Mouse (Mus musculus): ENCODE measurements around the gene Med22. TPM values are rescaled to one million over a fixed set of nuclear protein-coding genes. Genes with fewer than 3 reads are reported as not detected.
A peak's percentile ranks its signal among the peaks of the same experiment; 100 is the strongest.

The Med22 gene
- polyA plus RNA-seq (2015; fragmentation: Nextera tagmentation; extraction: Ambion mirVana), result 48.3 and 59.8 TPM in 2 replicates

GRCm38 (mm10) chr2:26910124-26910993 is at the start of gene Med22, which contains the start of gene Rpl7a:
TSS of gene Med22 (minus strand) at chr2:26910677.
TSS of gene Rpl7a (plus strand) at chr2:26910764.
- H3K27me3 ChIP-seq, result no peaks in the 10 kb centered on the region
- peak within 1 kb of the TSS; percentile 82 for H3K4me2 ChIP-seq
- H3K4me1 ChIP-seq, result peaks cover 35% of the 10 kb centered on the region
- peak within 1 kb of the TSS; percentile 95 for H3K27ac ChIP-seq
- peak within 1 kb of the TSS; percentile 91 for H3K9ac ChIP-seq
- peak; percentile 93 for ATAC-seq (ENCODE audit: insufficient number of reproducible peaks, low FRiP score, low TSS enrichment, low read depth)
- H3K9me3 ChIP-seq, result no peaks in the 10 kb centered on the region
- H3K36me3 ChIP-seq, result peaks cover 67% of the 10 kb centered on the region
- WGBS, result under 1% methylated on average over 71 of the region's 74 CpGs
- H3K4me3 ChIP-seq, result peak within 1 kb of the TSS; percentile 77

- H3K36me3 ChIP-seq, result peaks cover 89% of the 10 kb centered on the region
- H3K27ac ChIP-seq, result no peak overlapping the region
- no peaks in the 10 kb centered on the region for H3K9me3 ChIP-seq
- no peak for ATAC-seq (ENCODE audit: insufficient number of reproducible peaks, low FRiP score, low TSS enrichment, low read depth)
- no peak overlapping the region for H3K9ac ChIP-seq
- H3K27me3 ChIP-seq, result no peaks in the 10 kb centered on the region
- H3K4me3 ChIP-seq, result no peak overlapping the region
- H3K4me1 ChIP-seq, result peaks cover 7% of the 10 kb centered on the region; the same call in 1 of the 2 replicates
- H3K4me2 ChIP-seq, result no peak overlapping the region
- 79% methylated on average over 2 of the region's 2 CpGs for WGBS
These were observed 47.0 kb upstream of the Med22 start for GRCm38 (mm10) chr2:26957488-26957859.

- H3K9me3 ChIP-seq, result no peaks in the 10 kb centered on the region
- no peak overlapping the region for H3K27ac ChIP-seq
- peaks cover 3% of the 10 kb centered on the region; the same call in 1 of the 2 replicates for H3K4me1 ChIP-seq
- no peak for ATAC-seq (ENCODE audit: insufficient number of reproducible peaks, low FRiP score, low TSS enrichment, low read depth)
- H3K4me2 ChIP-seq, result no peak overlapping the region
- H3K9ac ChIP-seq, result no peak overlapping the region
- peaks cover 89% of the 10 kb centered on the region for H3K36me3 ChIP-seq
- H3K27me3 ChIP-seq, result no peaks in the 10 kb centered on the region
- no peak overlapping the region for H3K4me3 ChIP-seq
- WGBS, result 95% methylated on average over 12 of the region's 12 CpGs
These were observed 46.5 kb upstream of the Med22 start for GRCm38 (mm10) chr2:26956811-26957487.

GRCm38 (mm10) chr2:26954735-26955395 is 44.4 kb upstream of the Med22 start:
- Histone ChIP-seq H3K9me3 (no peaks in the 10 kb centered on the region), H3K27ac (no peak overlapping the region), H3K27me3 (no peaks in the 10 kb centered on the region), H3K4me1 (no peaks in the 10 kb centered on the region), H3K9ac (no peak overlapping the region), H3K4me3 (no peak overlapping the region), H3K4me2 (no peak overlapping the region), H3K36me3 (peaks cover 84% of the 10 kb centered on the region)
- WGBS, result 94% methylated on average over 2 of the region's 2 CpGs
- no peak for ATAC-seq (ENCODE audit: insufficient number of reproducible peaks, low FRiP score, low TSS enrichment, low read depth)

GRCm38 (mm10) chr2:26952866-26953265 is 42.4 kb upstream of the Med22 start:
- Histone ChIP-seq H3K9ac (no peak overlapping the region), H3K27me3 (no peaks in the 10 kb centered on the region), H3K36me3 (peaks cover 80% of the 10 kb centered on the region), H3K4me3 (no peak overlapping the region), H3K4me1 (no peaks in the 10 kb centered on the region), H3K4me2 (no peak overlapping the region), H3K27ac (no peak overlapping the region), H3K9me3 (no peaks in the 10 kb centered on the region)
- WGBS, result 76% methylated on average over 8 of the region's 8 CpGs
- ATAC-seq (ENCODE audit: insufficient number of reproducible peaks, low FRiP score, low TSS enrichment, low read depth), result no peak

GRCm38 (mm10) chr2:26952193-26952592 is 41.7 kb upstream of the Med22 start:
- Histone ChIP-seq H3K4me1 (no peaks in the 10 kb centered on the region), H3K9ac (no peak overlapping the region), H3K4me2 (no peak overlapping the region), H3K4me3 (no peak overlapping the region), H3K9me3 (no peaks in the 10 kb centered on the region), H3K36me3 (peaks cover 73% of the 10 kb centered on the region), H3K27me3 (no peaks in the 10 kb centered on the region), H3K27ac (no peak overlapping the region)
- 92% methylated on average over 4 of the region's 4 CpGs for WGBS
- ATAC-seq (ENCODE audit: insufficient number of reproducible peaks, low FRiP score, low TSS enrichment, low read depth), result no peak

- no peak for ATAC-seq (ENCODE audit: insufficient number of reproducible peaks, low FRiP score, low TSS enrichment, low read depth)
- no peak overlapping the region for H3K27ac ChIP-seq
- H3K4me1 ChIP-seq, result no peaks in the 10 kb centered on the region
- H3K9me3 ChIP-seq, result no peaks in the 10 kb centered on the region
- H3K4me3 ChIP-seq, result no peak overlapping the region
- peaks cover 71% of the 10 kb centered on the region for H3K36me3 ChIP-seq
- no peak overlapping the region for H3K9ac ChIP-seq
- no peaks in the 10 kb centered on the region for H3K27me3 ChIP-seq
- 89% methylated on average over 8 of the region's 8 CpGs for WGBS
- no peak overlapping the region for H3K4me2 ChIP-seq
These were observed 40.9 kb upstream of the Med22 start for GRCm38 (mm10) chr2:26951346-26951905.

- Histone ChIP-seq H3K9me3 (no peaks in the 10 kb centered on the region), H3K36me3 (peaks cover 61% of the 10 kb centered on the region), H3K27ac (no peak overlapping the region), H3K4me1 (no peaks in the 10 kb centered on the region), H3K9ac (no peak overlapping the region), H3K4me3 (no peak overlapping the region), H3K27me3 (no peaks in the 10 kb centered on the region), H3K4me2 (no peak overlapping the region)
- WGBS, result 85% methylated on average over 2 of the region's 2 CpGs
- no peak for ATAC-seq (ENCODE audit: insufficient number of reproducible peaks, low FRiP score, low TSS enrichment, low read depth)
These were observed 39.9 kb upstream of the Med22 start for GRCm38 (mm10) chr2:26950411-26950810.

GRCm38 (mm10) chr2:26943253-26943652 is 32.8 kb upstream of the Med22 start:
- Histone ChIP-seq H3K4me1 (no peaks in the 10 kb centered on the region), H3K27ac (no peak overlapping the region), H3K4me3 (no peak overlapping the region), H3K4me2 (no peak overlapping the region), H3K9ac (no peak overlapping the region), H3K27me3 (no peaks in the 10 kb centered on the region; the same call in 1 of the 2 replicates), H3K36me3 (0 out of 2 replicates have a peak, but pooled peaks cover 5% of the 10 kb centered on the region), H3K9me3 (no peaks in the 10 kb centered on the region)
- 88% methylated on average over 3 of the region's 3 CpGs for WGBS
- ATAC-seq (ENCODE audit: insufficient number of reproducible peaks, low FRiP score, low TSS enrichment, low read depth), result no peak

GRCm38 (mm10) chr2:26941539-26941938 is 31.1 kb upstream of the Med22 start:
- H3K4me3 ChIP-seq, result no peak overlapping the region
- no peak overlapping the region for H3K27ac ChIP-seq
- ATAC-seq (ENCODE audit: insufficient number of reproducible peaks, low FRiP score, low TSS enrichment, low read depth), result no peak
- no peaks in the 10 kb centered on the region for H3K9me3 ChIP-seq
- H3K27me3 ChIP-seq, result no peaks in the 10 kb centered on the region; the same call in 1 of the 2 replicates
- no peak overlapping the region for H3K9ac ChIP-seq
- H3K36me3 ChIP-seq, result no peaks in the 10 kb centered on the region
- no peak overlapping the region for H3K4me2 ChIP-seq
- WGBS, result 38% methylated on average over 5 of the region's 5 CpGs
- H3K4me1 ChIP-seq, result no peaks in the 10 kb centered on the region

GRCm38 (mm10) chr2:26936425-26936824 is 25.9 kb upstream of the Med22 start:
- H3K9ac ChIP-seq, result no peak overlapping the region
- WGBS, result 72% methylated on average over 1 of the region's 1 CpGs

More at GRCm38 (mm10) chr2:26936425-26936824, 25.9 kb upstream of the Med22 start:
- Histone ChIP-seq H3K4me1 (peaks cover 12% of the 10 kb centered on the region), H3K4me3 (no peak overlapping the region), H3K27me3 (no peaks in the 10 kb centered on the region), H3K36me3 (0 out of 2 replicates have a peak, but pooled peaks cover 3% of the 10 kb centered on the region), H3K4me2 (no peak overlapping the region), H3K9me3 (no peaks in the 10 kb centered on the region), H3K27ac (no peak overlapping the region)
- ATAC-seq (ENCODE audit: insufficient number of reproducible peaks, low FRiP score, low TSS enrichment, low read depth), result no peak
